In the genomic region with DNA sequence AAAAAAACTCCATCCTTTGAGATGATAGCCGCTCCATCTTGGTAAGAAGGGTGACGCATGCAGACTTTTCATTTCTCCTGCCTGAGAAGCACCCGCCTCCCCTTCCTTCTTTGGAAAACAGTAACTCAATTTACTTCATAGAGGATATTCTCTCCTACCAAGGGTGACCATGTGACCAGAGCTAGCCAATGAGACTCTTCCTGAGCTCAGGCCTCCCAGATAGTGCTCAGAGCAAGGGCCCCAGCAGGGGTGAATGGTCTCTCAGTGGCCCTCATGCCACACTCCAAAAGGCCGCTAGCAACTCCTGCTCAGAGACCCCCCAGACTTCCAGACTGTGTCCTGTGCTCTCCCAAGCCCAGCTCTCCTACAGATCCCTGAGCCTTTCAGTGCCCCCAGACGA, we compare ENCODE assay signal across 11 mouse cellular contexts. TPM values are rescaled to one million over a fixed set of nuclear protein-coding genes. Genes with fewer than 3 reads are reported as not detected.
DNase-seq lines count a peak whose midpoint lies in the region; ATAC-seq lines count a peak whose summit lies in the region.
"Had no signal": no experiment of that assay in that cellular context is flagged by ENCODE, and none has a peak within 500 bp of the region (broad histone marks: within the 10 kb centered on the region; RNA-seq: fewer than 3 reads in every experiment).

No protein-coding gene starts in this region.

- DNase-seq in heart, adult 11 months: peak; percentile 96
- DNase-seq in heart, postnatal 10 days: no peak
- peak; percentile 50 for DNase-seq in lung, postnatal 36 days
- no peak for DNase-seq in lung, postnatal 25 days (ENCODE audit: low spot score)
- DNase-seq in kidney, adult 9 months: peak; percentile 59
- DNase-seq in left cerebral cortex, postnatal 36 days (ENCODE audit: low spot score in 2 of 2): no peak
- DNase-seq in spleen, postnatal 14 days (ENCODE audit: low spot score in 2 of 2): no peak
- DNase-seq: gastrocnemius, postnatal 36 days; lung, postnatal 10 days had no signal

- H3K4me2 ChIP-seq in stomach, embryonic 14.5 days (replicated peaks; ENCODE audit: low read depth, low read length): no peak overlapping the region
- H3K4me2 ChIP-seq: stomach, embryonic 15.5 days had no signal

- no peaks in the 10 kb centered on the region for H3K9me3 ChIP-seq in stomach, embryonic 14.5 days (ENCODE audit: control insufficient read depth, low read depth, low read length)
- H3K9me3 ChIP-seq: stomach, embryonic 15.5 days had no signal

- no peak overlapping the region for H3K9ac ChIP-seq in stomach, embryonic 14.5 days (replicated peaks; ENCODE audit: low read depth, low read length)
- H3K9ac ChIP-seq: stomach, embryonic 15.5 days had no signal

- intact Hi-C loops in heart, postnatal 10 days (cut with DNase I): no loop called here
- intact Hi-C loops in left cerebral cortex, postnatal 36 days (cut with DNase I): no loop called here

- 0 out of 2 replicates have a peak, but pooled peaks cover 3% of the 10 kb centered on the region for H3K36me3 ChIP-seq in stomach, embryonic 14.5 days (ENCODE audit: control insufficient read depth, insufficient read depth, low read length)
- H3K36me3 ChIP-seq: stomach, embryonic 15.5 days had no signal

- H3K4me3 ChIP-seq in stomach, embryonic 14.5 days (ENCODE audit: low read depth, low read length): no peak overlapping the region
- H3K4me3 ChIP-seq: stomach, embryonic 15.5 days had no signal

- peak overlapping the region; percentile 35; the same call in 1 of the 2 replicates for H3K27ac ChIP-seq in stomach, embryonic 14.5 days (ENCODE audit: low read length)

- 77% methylated on average over 5 of the region's 5 CpGs for WGBS in stomach, embryonic 14.5 days

- no peak for ATAC-seq in stomach, embryonic 14.5 days (ENCODE audit: insufficient number of reproducible peaks, insufficient read depth, low FRiP score, low read depth)

- peaks cover 31% of the 10 kb centered on the region for H3K4me1 ChIP-seq in stomach, embryonic 14.5 days (ENCODE audit: control insufficient read depth, insufficient read depth, low read length)

- H3K27me3 ChIP-seq in stomach, embryonic 14.5 days (ENCODE audit: control insufficient read depth, insufficient read depth, low read length): no peaks in the 10 kb centered on the region
- H3K27me3 ChIP-seq: stomach, embryonic 15.5 days had no signal

RNA-seq across cellular contexts. Expression of a gene that starts 11.6 kb away (rescaled TPM):
- 10 to 100 TPM; 84.5 to 88.7 TPM for total RNA-seq in heart, postnatal 10 days (2021)
- polyA plus RNA-seq in stomach, embryonic 14.5 days (2014; fragmentation: Nextera tagmentation; extraction: Ambion mirVana): 233 and 235 TPM in 2 replicates
- 100 to 1,000 TPM in 1 of 2 experiments, 10 to 100 TPM in 1; 95.9 to 119 TPM for total RNA-seq in left cerebral cortex, postnatal 36 days (2021)

Comparison
In these comparisons a context has a peak if more than half of its experiments do, and no peak if none do; other contexts are left out.
1. DNase-seq: peak in heart, adult 11 months (single experiment), lung, postnatal 36 days (single experiment) and kidney, adult 9 months (single experiment); none in heart, postnatal 10 days (0 of 2), lung, postnatal 25 days (single experiment), left cerebral cortex, postnatal 36 days (0 of 2) and spleen, postnatal 14 days (0 of 2).